Mouse (Mus musculus) bone marrow macrophage, adult 2 months (primary cell): ENCODE measurements around the gene Rreb1.

ENCODE experiments used
- CTCF ChIP-seq: IDR thresholded peaks from 2 replicates; pipeline ENCODE4 v1.5.1; 2012; ENCODE audit warnings: low read depth, mild to moderate bottlenecking, low read length, moderate library complexity
- POLR2A ChIP-seq: IDR thresholded peaks from 2 replicates; pipeline ENCODE4 v1.6.1; 2012; ENCODE audit warnings: mild to moderate bottlenecking, low read depth, low read length, borderline replicate concordance

GRCm38 (mm10) chr13:37734501-37734900 lies 43.7 kb upstream of the Rreb1 start:
- TF ChIP-seq CTCF = no peak
- TF ChIP-seq POLR2A = no peak
